Mouse (Mus musculus) kidney, postnatal 10 days (tissue): ENCODE data around the gene Trp53.
A peak's percentile ranks its signal among the peaks of the same experiment; 100 is the strongest.

Experiments
- DNase-seq: peaks from one replicate; pipeline ENCODE4 v3.0.0; 2021; ENCODE audit warnings: mixed read lengths

The Trp53 gene

DNA sequence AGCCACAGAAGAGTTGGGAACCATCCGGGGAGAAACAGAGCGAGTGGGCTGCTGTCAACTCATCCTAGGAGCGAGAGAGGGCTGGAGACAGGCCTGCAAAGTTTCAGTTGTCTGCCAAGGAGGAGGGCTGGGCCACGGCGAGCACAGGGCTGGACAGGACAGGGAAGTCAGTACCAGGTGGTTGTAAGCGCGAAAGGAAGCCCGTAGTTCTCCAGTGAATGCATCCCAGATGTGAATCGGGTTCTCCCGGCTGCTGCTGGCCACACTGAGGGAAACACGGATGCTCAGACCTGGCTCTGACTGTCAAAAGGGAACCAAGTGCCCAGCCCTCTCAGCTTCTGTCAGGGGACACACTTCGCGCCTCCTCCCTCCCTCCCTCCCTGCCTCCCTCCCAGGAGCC, 16.8 kb upstream of the Trp53 start:
- no peak for DNase-seq

DNA sequence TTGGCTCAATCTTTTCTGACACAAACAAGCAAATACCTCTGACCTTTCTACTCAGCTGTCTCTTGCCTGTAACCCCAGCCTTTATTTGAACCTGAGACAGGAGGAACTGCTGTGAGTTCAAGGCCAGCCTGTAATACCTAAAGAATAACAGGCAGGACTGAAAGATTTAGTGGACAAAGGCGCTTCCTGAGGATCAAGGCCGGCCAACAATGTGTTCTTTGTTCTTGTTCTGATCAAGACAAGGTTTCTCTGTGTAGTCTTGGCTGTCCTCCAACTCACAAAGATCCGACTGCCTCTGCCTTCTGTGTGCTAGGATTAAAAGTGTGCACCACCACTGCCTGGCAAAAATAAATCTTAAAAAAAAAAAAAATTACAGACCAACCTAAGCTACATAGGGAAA, 15.8 kb upstream of the Trp53 start:
- DNase-seq = no peak

DNA sequence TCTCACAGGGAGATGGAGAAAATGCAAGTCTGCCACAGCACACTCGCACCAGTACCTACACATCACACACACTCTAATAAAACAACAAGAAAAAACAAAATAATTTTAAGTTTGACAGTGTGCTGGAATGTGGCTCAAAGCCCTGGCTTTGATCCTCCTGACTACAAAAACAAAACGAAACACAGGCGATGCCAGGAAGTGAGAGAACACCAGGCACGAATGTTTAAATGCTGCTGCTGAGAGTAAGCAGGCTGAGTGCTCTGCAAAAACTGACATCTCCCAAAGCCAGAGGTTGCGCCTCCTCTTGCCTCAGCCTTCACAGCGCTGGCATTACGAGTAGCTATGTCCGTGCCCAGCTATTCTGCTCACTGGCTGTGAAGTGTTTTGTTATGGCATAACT, 15.0 kb upstream of the Trp53 start:
- DNase-seq = no peak

DNA sequence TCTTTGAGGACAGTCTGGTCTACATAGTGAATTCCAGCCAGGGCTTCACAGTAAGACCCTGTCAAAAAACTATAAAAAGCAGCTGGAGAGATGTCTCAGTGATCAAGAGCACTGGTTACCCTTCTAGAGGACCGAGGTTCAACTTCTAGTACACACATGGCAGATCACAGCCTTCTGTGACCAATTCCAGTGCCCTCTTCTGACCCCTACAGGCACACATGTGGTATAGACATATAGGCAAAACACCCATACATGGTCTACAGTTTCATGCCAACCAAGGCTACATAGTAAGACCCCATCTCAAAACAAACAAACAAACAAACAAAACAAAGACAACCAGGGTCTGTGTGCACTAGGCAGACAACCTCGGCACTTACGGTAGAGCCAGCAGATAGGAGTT, 4.9 kb upstream of the Trp53 start:
- no peak for DNase-seq

DNA sequence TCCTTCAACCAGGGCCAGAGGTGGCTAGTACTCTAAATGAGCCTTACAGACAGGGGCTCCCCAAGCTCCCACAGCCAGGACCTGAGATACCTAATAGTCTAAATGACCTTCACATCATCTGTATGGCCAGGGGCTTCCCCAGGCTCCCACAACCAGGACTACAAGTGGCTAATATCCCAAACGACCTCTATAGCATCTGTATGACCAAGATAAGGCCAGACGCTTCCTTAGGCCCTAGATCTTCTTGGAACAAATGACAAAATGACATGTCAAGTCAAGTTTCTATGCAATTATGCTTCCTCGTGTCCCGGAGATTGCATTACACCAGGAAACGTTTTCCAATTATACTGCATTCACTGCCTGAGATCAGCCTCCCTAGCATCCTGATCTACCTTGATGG, 3.9 kb upstream of the Trp53 start:
- no peak for DNase-seq

DNA sequence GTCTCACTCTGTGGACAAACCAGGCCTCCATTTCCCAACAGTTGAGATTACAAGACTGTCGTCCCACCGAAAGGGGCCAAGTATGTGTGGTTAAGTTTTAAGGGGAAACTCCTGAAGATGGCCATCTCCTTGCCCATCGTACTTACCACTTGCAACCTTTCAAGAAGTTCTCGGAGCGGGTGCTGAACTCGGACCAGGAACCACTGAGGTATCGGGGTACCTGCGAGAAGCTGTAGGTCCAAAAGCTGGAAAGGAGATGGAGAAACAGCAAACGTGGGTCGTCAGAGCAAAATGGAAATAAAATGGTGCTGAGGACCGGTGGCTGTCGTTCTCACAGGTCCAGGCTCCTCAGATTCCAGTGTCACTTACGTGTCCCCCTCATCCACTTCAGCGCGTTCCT, 1.9 kb upstream of the Trp53 start:
- no peak for DNase-seq

DNA sequence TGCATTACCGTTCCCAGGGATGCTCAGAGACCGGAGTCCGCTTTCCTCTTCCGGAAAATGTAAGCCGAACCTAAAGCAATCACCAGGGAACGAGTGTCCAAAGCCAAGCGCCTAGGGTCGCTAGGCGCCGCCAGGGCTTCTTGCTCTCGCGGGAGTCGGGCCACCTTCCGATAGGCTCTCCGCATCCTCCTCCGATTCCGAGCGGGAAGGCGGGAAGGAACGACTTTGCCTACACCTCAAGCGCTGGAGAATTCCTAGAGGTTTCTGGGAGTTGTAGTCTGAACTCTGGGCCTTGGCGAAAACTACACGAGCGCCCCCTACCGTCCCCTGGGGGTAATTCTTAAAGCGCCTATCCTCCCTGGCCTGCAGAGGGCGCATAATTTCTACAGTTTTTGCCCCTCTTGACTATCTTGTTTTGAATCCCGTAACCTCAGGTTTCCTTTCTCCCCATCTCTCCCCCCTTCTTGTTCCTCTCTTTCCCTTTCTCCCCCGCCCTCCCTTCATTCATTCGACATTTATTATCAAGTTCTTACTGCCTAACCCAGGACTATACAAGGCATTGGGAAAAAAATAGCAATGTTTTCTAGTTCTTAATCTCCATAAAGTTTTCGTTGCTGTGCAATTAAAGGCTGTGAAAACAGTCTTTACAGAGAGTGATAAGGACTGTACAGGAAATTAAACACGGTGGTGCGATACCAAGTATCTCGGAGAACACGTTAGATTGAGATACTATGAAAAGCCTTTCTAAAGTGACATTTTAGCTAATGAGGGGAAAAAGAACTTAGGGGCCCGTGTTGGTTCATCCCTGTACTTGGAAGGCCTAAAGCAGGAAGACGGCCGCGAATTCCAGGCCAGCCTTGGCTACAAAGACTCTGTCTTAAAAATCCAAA, 786 bp upstream of the Trp53 start:
- DNase-seq = peak; percentile 96

DNA sequence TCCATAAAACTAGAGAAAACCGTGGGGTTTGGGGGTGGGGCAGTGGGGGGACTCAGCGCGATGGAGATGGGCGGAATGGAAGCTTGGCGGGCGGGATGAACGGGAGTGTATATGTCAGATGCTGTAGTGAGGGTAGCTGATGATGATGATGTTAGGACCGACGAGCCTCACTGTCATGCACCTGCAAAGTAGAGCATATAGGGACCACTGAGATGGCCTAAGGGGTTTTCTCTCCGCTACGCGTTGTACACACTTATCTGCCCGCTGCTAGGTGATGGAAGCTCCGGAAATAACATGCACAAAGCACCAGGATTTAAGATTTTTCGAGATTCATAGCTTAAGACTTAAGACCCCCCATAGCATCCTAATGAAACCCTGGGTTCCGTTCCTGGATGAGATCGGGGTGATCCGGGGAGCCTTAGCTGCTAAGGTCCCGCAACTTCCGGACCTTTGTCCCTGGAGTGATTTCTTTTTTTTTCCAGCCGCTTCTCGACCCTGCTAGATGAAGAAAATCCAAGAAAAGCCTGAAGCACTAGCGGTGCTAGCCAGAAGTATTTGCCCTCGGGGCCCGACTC, 500 bp downstream of the Trp53 start:
- no peak for DNase-seq

DNA sequence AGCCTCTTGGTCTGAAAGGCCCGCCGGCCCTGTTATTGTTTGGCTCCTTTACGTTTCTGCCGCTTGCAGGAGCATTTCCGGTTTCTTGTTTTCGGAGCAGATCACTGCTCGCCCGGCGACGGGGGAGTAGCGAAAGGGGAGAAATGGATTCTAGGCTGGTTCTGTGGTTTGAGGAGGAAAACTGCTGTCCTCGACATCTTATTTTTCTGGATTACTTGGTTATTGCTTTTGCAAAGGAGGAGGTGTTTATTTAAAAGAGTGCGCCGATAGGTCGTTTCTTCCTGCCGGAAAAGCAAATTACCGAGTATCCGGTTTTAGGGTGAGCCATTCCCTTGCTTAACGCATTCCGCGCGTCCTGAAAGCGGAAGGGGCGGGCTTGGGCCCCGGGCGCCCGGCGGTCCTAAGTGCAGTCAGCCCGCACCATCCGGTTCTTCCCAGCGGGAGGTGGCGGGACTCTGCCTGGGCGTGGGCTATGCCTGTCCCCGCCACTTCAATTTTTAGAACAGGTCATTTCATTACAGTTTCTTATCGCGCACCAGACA, 1.1 kb downstream of the Trp53 start:
- peak; percentile 95 for DNase-seq

DNA sequence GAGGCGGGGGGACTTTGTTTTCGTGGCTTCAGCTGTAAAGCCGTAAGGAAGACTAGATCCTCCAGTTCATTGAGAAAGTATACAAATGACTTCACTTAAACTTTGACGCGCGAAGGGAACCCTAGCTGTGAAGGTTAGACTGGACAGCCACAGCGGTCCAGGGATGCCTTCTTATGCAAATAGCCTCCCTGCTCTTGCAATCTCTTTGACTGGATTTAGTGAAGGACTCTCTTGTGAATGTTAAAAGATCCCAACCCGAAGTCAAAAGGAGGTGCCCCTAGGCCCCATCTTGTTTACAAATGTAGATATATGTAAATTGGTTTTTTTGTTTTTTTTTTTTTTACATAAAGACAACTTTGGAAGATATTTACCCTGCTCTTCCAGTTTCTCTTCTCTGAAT, 1.7 kb downstream of the Trp53 start:
- DNase-seq = no peak

DNA sequence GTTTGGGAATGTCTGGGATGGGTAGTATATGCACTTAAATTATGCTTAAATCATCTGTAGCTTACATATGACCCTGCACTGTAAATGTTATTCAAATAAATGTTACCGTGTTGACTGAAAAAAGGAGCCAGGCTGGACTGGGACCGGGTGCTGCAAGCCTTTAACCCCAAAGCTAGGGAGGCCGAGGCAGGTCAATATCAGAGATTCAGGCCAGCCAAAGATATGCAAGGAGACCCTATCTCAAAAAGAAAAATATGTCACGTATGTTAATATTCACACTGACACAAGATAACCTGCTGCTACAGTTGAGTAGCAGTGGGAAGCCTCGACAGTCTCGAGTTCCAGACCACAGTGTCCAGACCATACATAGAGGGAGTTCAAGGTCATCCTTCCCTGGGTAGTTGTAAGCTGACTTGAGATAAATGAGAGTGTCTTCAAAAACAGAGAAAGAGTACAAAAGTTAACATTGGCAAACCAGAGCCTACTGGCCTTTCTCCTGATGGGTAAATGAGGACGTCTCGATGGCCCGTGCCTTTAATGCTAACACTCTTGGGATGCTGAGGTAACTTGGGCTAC, 2.2 kb downstream of the Trp53 start:
- DNase-seq = no peak

DNA sequence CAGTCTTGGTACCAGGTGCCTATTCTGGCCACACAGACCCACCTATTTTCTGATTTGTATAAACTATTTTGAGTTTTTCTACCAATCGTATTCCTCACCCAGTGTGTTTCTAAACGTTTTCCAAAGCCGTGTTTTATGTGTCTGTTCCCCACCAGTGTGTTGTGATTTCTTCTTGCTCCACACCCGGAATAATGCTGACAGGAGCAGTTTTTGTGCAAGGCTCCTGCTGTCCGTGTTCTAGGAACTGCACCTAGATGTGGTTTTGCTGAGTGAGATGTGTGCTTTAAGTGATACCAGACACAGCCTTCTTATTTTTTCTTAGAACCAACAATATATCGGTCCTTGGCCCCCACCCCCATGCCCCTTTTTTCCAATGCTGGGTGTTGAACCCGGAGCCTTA, 3.8 kb downstream of the Trp53 start:
- DNase-seq = no peak

DNA sequence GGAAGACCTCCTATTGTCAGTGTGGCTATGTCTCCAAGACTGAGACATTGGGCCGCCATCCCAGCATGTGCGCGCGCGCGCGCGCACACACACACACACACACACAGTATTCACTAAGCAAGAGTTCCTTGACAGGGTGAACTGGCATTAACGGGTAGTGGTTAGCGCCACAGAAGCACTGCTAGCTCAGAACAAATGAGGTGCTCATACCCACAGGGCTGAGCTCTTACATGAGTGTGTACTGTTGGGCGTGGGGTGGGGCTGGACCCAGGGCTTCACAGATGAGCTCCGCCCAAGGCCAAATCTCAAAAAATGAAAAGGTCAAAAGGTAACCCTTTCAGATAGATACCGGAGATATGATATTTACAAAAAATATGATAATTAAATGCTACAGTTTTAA, 4.8 kb downstream of the Trp53 start:
- no peak for DNase-seq

DNA sequence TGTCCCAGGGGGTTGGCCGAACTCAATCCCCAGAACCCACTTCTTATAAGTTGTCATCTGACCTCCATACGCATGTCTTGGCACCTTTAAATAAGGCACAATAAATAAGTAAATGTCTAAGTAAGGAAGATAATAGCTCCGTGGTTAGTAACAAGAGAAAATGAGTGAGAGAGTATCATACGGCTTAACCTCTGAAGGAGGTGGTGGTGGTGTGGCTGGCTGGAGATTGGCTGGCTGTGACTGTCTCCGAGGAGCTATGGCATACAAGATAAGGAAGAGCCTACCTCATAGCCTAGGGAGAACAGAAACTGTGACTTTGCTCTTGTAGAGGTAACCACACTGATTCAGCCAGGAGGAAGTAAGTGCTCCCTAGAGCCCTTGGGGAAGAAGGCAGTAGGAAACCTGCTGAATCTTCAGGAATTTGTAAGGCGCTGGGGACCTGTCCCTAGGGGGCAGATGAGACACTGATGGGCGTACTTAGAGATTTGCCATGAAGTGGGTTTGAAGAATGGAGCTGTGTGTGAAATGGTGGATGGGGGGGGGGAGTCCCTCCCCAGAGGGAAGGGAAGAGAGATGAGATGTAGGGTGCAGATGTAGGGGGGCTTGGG, 5.7 kb downstream of the Trp53 start:
- DNase-seq = no peak

DNA sequence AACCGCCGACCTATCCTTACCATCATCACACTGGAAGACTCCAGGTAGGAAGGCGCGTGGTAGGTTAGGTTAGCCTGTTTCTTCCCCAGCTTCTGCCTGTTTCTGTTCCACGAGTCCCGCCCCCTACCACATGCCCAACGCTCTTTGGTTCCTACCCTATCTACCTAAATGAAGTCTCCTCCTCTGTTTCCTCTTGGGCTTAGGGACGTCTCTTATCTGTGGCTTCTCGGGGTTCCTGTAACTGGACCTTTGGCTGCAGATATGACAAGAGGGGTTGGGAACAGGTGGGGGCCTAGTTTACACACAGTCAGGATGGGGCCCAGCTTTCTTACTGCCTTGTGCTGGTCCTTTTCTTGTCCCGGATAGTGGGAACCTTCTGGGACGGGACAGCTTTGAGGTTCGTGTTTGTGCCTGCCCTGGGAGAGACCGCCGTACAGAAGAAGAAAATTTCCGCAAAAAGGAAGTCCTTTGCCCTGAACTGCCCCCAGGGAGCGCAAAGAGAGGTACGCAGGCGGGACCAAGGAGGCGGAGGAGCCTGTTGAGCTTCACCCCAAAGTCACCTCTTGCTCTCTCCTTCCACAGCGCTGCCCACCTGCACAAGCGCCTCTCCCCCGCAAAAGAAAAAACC, 9.2 kb downstream of the Trp53 start:
- DNase-seq = no peak

DNA sequence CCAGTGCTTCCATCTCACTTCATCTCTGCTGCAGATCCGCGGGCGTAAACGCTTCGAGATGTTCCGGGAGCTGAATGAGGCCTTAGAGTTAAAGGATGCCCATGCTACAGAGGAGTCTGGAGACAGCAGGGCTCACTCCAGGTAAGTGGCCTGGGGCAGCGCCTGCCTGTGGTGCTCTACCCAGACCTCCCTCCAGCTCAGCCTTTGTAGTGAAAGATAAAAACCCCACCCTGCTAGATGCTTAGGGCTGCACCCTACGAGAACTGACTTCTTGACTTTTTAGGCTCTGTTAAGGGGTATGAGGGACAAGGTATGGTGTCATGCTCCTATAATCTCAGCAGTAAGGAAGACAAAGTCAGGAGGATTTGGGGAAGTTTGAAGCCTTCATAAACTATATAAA, 10.5 kb downstream of the Trp53 start:
- DNase-seq = no peak

DNA sequence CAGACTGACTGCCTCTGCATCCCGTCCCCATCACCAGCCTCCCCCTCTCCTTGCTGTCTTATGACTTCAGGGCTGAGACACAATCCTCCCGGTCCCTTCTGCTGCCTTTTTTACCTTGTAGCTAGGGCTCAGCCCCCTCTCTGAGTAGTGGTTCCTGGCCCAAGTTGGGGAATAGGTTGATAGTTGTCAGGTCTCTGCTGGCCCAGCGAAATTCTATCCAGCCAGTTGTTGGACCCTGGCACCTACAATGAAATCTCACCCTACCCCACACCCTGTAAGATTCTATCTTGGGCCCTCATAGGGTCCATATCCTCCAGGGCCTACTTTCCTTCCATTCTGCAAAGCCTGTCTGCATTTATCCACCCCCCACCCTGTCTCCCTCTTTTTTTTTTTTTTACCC, 11.3 kb downstream of the Trp53 start:
- no peak for DNase-seq

DNA sequence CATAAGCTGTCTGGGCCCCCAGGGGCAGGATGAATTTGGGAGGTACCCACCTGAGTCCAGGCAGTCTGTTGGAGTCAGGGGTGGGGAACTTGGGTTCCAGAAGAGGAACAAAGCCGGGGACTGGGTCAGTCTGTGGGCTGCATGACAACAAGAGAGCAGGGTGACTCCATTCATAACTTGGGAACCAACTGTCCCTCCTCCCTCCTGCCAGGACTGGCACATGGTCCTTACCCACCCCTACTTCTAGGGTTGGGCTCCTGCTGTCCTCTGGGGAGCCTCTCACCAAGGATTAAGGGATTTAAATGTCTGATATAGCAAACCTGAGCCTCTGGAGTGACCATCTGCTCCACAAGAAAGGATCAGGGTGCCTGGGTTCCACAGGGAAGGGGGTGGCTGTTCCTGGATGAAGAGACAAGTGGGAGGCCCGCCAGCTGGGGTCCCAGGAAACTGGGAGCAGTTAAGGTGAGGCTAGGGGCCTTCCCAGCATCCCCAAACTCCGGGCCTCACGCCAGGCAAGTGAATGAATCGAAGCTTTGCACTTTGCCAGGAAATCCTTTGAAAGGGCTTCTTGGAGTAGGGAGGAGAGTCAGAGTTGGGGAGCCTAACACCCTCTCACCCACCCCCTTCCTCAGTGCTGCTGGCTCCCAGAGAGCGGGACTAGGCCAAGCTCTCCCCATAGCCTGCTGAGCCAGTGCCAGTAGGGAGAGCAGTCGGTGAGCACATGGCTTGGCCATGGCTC, 11.9 kb downstream of the Trp53 start:
- DNase-seq = peak; percentile 25

DNA sequence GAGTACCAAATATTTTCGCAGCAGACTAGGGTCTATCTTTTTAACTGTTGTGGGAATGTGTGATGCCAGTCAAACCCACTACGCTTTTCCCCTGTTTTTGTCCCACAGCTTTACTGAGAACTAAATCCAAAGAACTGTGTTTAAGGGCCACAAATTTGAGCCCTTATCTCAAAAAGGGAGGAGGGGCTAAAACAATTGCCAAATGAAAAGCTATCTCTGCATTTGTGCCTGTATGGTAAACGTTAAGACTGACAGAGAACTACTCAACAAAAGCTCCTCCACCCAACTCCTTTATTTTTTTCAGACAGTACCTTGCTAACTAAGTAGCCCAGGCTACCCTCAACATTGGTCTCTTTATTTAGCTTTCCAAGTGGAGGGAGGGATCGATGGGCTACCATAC, 12.6 kb downstream of the Trp53 start:
- no peak for DNase-seq

DNA sequence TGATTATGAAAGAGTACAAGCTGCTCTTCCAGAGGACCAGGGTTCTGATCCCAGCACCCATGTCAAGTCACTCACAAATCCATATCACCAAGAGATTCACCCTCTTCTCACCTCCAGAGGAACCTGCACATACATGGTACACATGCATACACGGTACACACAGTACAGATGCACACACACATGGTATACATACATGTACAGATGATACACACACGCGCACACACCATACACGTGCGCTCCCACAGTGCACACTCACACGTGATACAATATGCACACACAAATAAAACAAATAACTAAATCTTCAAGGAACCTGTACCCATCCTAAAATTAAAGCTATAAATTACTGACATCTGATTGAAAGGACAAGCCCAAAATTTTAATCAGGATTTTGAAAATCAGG, 14.7 kb downstream of the Trp53 start:
- DNase-seq = no peak

DNA sequence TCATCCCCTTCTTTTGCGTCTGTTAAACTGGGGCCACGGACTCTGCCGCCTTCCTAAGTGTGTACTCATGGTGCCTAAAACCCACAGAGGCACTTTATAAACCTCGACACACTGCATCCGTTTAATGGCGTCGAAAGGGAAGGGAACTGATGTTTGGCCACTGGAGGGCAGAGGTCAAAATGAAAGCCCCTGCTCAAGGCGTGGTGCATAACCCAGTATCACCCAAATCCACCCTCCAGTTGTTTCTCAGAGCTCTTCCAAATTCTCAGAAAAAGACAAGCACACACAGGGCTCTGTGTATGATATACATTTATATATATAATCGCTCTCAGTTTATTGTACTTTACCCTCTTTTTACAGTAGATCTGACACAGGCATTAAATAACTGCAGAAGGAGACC, 19.3 kb downstream of the Trp53 start:
- DNase-seq = no peak

DNA sequence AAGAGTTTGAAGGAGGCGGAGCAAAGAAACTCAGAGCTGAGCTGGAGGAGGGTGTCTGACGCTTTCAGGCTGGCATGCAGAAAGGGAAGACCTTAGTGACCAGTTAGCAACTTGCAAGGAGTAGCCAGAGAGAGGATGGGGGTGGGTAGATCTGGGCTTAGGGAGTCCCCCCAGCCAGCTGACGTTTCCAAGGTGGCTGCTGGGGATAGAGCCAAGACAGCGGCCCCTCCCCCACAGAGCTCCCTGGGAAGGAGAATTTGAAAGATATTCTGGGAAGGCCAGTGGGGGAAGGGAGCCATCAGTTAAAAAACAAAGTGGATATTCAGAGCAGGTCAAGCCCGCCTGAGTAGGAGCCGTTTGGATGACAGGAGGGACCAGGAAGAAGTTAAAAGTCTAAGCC, 19.9 kb downstream of the Trp53 start:
- DNase-seq = peak; percentile 85

DNA sequence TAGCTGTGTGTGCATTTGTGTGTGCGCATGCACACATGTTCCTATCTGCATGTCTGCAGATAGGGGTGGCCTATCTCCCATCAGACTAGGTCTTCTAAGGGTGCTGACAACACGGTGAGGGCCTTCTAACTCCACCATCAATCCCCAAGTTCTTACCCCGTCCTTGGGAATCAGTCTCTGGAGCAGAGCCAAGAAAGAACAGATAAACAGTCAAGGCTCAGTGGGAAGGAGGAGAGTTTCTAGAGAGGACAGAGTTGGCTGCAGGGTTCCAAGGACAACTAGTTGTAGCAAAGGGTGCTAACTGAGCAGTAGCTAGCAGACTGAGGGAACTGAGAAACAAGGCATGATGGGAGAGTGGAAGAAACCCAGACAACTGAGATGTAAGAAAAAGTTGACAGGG, 21.6 kb downstream of the Trp53 start:
- no peak for DNase-seq
